ENCODE assay signal across 8 mouse cellular contexts in the genomic region with DNA sequence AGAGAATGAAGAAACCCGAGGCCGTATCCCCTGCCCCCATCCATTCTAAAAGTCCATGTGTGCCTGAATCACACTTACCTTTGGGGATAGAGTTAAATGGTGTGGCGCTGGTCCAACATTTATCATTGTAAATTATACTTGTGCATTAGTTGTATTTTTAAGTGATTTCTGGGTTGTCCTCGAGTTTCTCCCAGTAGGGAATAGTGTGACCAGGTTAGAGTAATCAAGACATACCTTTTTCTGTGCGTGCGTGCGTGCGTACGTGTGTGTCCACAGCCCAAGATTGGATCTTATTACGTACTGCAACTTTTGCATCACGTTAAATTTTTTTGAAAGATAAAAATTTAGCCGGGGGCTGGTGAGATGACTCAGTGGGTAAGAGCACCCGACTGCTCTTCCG. TPM values are rescaled to one million over a fixed set of nuclear protein-coding genes. Genes with fewer than 3 reads are reported as not detected.
DNase-seq lines count a peak whose midpoint lies in the region; ATAC-seq and TF ChIP-seq lines count a peak whose summit lies in the region.

No protein-coding gene starts in this region.

- H3K36me3 ChIP-seq in heart, embryonic 14.5 days (ENCODE audit: control insufficient read depth, insufficient read depth, low read length) = peaks cover 31% of the 10 kb centered on the region
- peaks cover 62% of the 10 kb centered on the region for H3K36me3 ChIP-seq in G1E (replicated peaks)
- H3K36me3 ChIP-seq in heart, embryonic 16.5 days (ENCODE audit: control insufficient read depth, insufficient read depth) = peaks cover 8% of the 10 kb centered on the region
- peaks cover 6% of the 10 kb centered on the region; the same call in 1 of the 2 replicates for H3K36me3 ChIP-seq in macrophage (ENCODE audit: inconsistent target)

- peaks cover 71% of the 10 kb centered on the region for H3K79me2 ChIP-seq in macrophage (ENCODE audit: inconsistent target)

- no peak for TF ChIP-seq CTCF in G1E (IDR thresholded peaks at IDR 0.05; ENCODE audit: low read depth, low read length)

- ATAC-seq in heart, embryonic 14.5 days (ENCODE audit: insufficient number of reproducible peaks, insufficient read depth, low FRiP score, low read depth) = no peak
- ATAC-seq in G1E (ENCODE audit: extremely low read depth, insufficient number of reproducible peaks, low FRiP score, poor library complexity, severe bottlenecking) = no peak
- no peak for ATAC-seq in heart, embryonic 16.5 days (replicated peaks; ENCODE audit: extremely low read depth, insufficient read depth, low FRiP score)
- ATAC-seq in erythroid progenitor cell, adult 5-6 weeks (replicated peaks; ENCODE audit: low FRiP score, poor library complexity, severe bottlenecking) = no peak
- no peak for ATAC-seq in activated CD4-positive, CD25-positive, alpha-beta regulatory T cell, adult 4 months

- no peaks in the 10 kb centered on the region for H3K9me3 ChIP-seq in heart, embryonic 14.5 days (ENCODE audit: control insufficient read depth, low read length)
- H3K9me3 ChIP-seq in G1E (replicated peaks) = no peaks in the 10 kb centered on the region
- H3K9me3 ChIP-seq in heart, embryonic 16.5 days (replicated peaks; ENCODE audit: control insufficient read depth, low read length) = no peaks in the 10 kb centered on the region

- no peak for DNase-seq in heart, postnatal 14 days
- no peak for DNase-seq in G1E (ENCODE audit: low spot score)
- no peak for DNase-seq in urinary bladder, postnatal 14 days (ENCODE audit: low spot score)

- 46% methylated on average over 14 of the region's 14 CpGs for WGBS in heart, embryonic 14.5 days
- 47% methylated on average over 14 of the region's 14 CpGs for WGBS in heart, embryonic 16.5 days
- WGBS in macrophage (ENCODE audit: missing documents) = 46% methylated on average over 14 of the region's 14 CpGs

- H3K9ac ChIP-seq in heart, embryonic 14.5 days (ENCODE audit: low read length) = peak overlapping the region; percentile 78
- peak overlapping the region; percentile 81 for H3K9ac ChIP-seq in heart, embryonic 16.5 days (ENCODE audit: low read length)

- H3K4me3 ChIP-seq in heart, embryonic 14.5 days (ENCODE audit: control insufficient read depth in 1 of 2, insufficient read depth in 1 of 2, low read depth in 1 of 2, low read length in 2 of 2) = peak overlapping the region; percentile 57 to 93
- H3K4me3 ChIP-seq in G1E (ENCODE audit: low read depth, low read length) (peak overlapping the region; percentile 98), macrophage (ENCODE audit: inconsistent target) (peak overlapping the region; percentile 79)
- peak overlapping the region; percentile 67 for H3K4me3 ChIP-seq in heart, embryonic 16.5 days (ENCODE audit: low read length)

- H3K4me1 ChIP-seq in heart, embryonic 14.5 days (ENCODE audit: control insufficient read depth in 2 of 2, insufficient read depth in 2 of 2, low read length in 2 of 2) = peaks cover 2 to 31% of the 10 kb centered on the region in 2 experiments
- H3K4me1 ChIP-seq in G1E (ENCODE audit: insufficient read depth, low read depth, low read length) = peaks cover 44% of the 10 kb centered on the region
- peaks cover 23% of the 10 kb centered on the region for H3K4me1 ChIP-seq in heart, embryonic 16.5 days (ENCODE audit: control insufficient read depth, insufficient read depth, low read length)

- no peaks in the 10 kb centered on the region for H3K27me3 ChIP-seq in heart, embryonic 14.5 days (ENCODE audit: control insufficient read depth, insufficient read depth, low read length)
- no peaks in the 10 kb centered on the region for H3K27me3 ChIP-seq in G1E (ENCODE audit: insufficient read depth, low read length)
- no peaks in the 10 kb centered on the region for H3K27me3 ChIP-seq in heart, embryonic 16.5 days (ENCODE audit: control insufficient read depth, insufficient read depth, low read length)

- H3K4me2 ChIP-seq in heart, embryonic 14.5 days (ENCODE audit: low read length) = peak overlapping the region; percentile 91
- H3K4me2 ChIP-seq in heart, embryonic 16.5 days (ENCODE audit: low read depth, low read length) = peak overlapping the region; percentile 70

- intact Hi-C loops in heart, postnatal 14 days (cut with DNase I) = loop anchor here (5.0 kb wide), 1 partner anchor 271 kb away; no protein-coding TSS in a partner anchor

- H3K27ac ChIP-seq in heart, embryonic 14.5 days (replicated peaks in 1 of 2; ENCODE audit: control insufficient read depth in 1 of 2, insufficient read depth in 1 of 2, low read depth in 2 of 2, low read length in 2 of 2) = peak overlapping the region; percentile 97 to 98
- H3K27ac ChIP-seq in heart, embryonic 16.5 days (ENCODE audit: low read length) = peak overlapping the region; percentile 98
- H3K27ac ChIP-seq in macrophage = peak overlapping the region; percentile 98

RNA-seq across cellular contexts. Expression of a gene that starts 0.8 kb away (rescaled TPM):
- 45.5 and 48.1 TPM in 2 replicates for polyA plus RNA-seq in heart, embryonic 14.5 days (2014; fragmentation: Nextera tagmentation; extraction: Ambion mirVana)
- 10 to 100 TPM; 20.7 to 20.9 TPM for total RNA-seq in heart, postnatal 14 days (2021)
- total RNA-seq in G1E (2014; fragmentation: Nextera tagmentation) (12.0 and 15.3 TPM in 2 replicates), G1E (2017) (57.2 and 77.1 TPM in 2 replicates)
- polyA plus RNA-seq in G1E (2012) (2.3 and 2.8 TPM in 2 replicates), macrophage (2018) (45.1 to 98.1 TPM (median 63.4 TPM) in 3 replicates)
- 36.9 and 41.7 TPM in 2 replicates for polyA plus RNA-seq in heart, embryonic 16.5 days (2015; fragmentation: Nextera tagmentation; extraction: Ambion mirVana)
- total RNA-seq in macrophage (2018; cell fraction: chromatin; rRNA removed) = 10 to 100 TPM in 14 of 26 experiments, 1 to 10 TPM in 12; 1.3 to 30.9 (median 12.2) TPM
- 10 to 100 TPM; 35.0 to 63.2 (median 45.2) TPM for total RNA-seq in macrophage (2018; cell fraction: cytosol; rRNA removed)
- 10 to 100 TPM in 17 of 26 experiments, 1 to 10 TPM in 9; 4.9 to 27.8 (median 11.8) TPM for total RNA-seq in macrophage (2018; cell fraction: nucleus; rRNA removed)
- total RNA-seq in erythroid progenitor cell, adult 5-6 weeks (2015; ENCODE audit: low replicate concordance) = 11.5 and 16.8 TPM in 2 replicates
- total RNA-seq in erythroid progenitor cell, adult 5-6 weeks (2017; ENCODE audit: low replicate concordance) = 16.3 and 23.0 TPM in 2 replicates
- 100 to 1,000 TPM; 117 TPM for polyA plus RNA-seq in activated CD4-positive, CD25-positive, alpha-beta regulatory T cell, adult 4 months (2017; shearing (Covaris generic))

RNA-seq across cellular contexts. Expression of a gene that starts 1.1 kb away (rescaled TPM):
- 256 and 263 TPM in 2 replicates for polyA plus RNA-seq in heart, embryonic 14.5 days (2014; fragmentation: Nextera tagmentation; extraction: Ambion mirVana)
- total RNA-seq in heart, postnatal 14 days (2021) = 100 to 1,000 TPM in 1 of 2 experiments, 10 to 100 TPM in 1; 82.5 to 105 TPM
- total RNA-seq in G1E (2014; fragmentation: Nextera tagmentation) = 223 and 238 TPM in 2 replicates
- total RNA-seq in G1E (2017) = 120 and 127 TPM in 2 replicates
- 64.7 and 74.1 TPM in 2 replicates for polyA plus RNA-seq in G1E (2012)
- polyA plus RNA-seq in heart, embryonic 16.5 days (2015; fragmentation: Nextera tagmentation; extraction: Ambion mirVana) = 259 and 291 TPM in 2 replicates
- total RNA-seq in macrophage (2018; cell fraction: chromatin; rRNA removed) = 10 to 100 TPM; 22.3 to 88.2 (median 54.0) TPM
- total RNA-seq in macrophage (2018; cell fraction: cytosol; rRNA removed) = 10 to 100 TPM; 41.6 to 71.5 (median 56.7) TPM
- total RNA-seq in macrophage (2018; cell fraction: nucleus; rRNA removed) = 10 to 100 TPM; 23.9 to 80.2 (median 44.0) TPM
- 32.9 to 76.1 TPM (median 53.5 TPM) in 3 replicates for polyA plus RNA-seq in macrophage (2018)
- total RNA-seq in erythroid progenitor cell, adult 5-6 weeks (2015; ENCODE audit: low replicate concordance) = 177 and 270 TPM in 2 replicates
- total RNA-seq in erythroid progenitor cell, adult 5-6 weeks (2017; ENCODE audit: low replicate concordance) = 159 and 296 TPM in 2 replicates
- 100 to 1,000 TPM; 309 to 413 TPM for polyA plus RNA-seq in activated CD4-positive, CD25-positive, alpha-beta regulatory T cell, adult 4 months (2017; shearing (Covaris generic))

RNA-seq across cellular contexts. Expression of a gene that starts 41.6 kb away (rescaled TPM):
- 9.0 TPM in 2 replicates for polyA plus RNA-seq in heart, embryonic 14.5 days (2014; fragmentation: Nextera tagmentation; extraction: Ambion mirVana)
- 1 to 10 TPM; 4.4 to 4.7 TPM for total RNA-seq in heart, postnatal 14 days (2021)
- total RNA-seq in G1E (2014; fragmentation: Nextera tagmentation) (not detected in 2 replicates), G1E (2017) (0.64 and 0.87 TPM in 2 replicates)
- polyA plus RNA-seq in G1E (2012) (0.14 and 0.17 TPM in 2 replicates), macrophage (2018) (2.0 to 3.6 TPM (median 3.3 TPM) in 3 replicates)
- polyA plus RNA-seq in heart, embryonic 16.5 days (2015; fragmentation: Nextera tagmentation; extraction: Ambion mirVana) = 10.1 and 11.3 TPM in 2 replicates
- 10 to 100 TPM in 1 of 26 experiments, 1 to 10 TPM in 18, under 1 TPM in 6, not detected in 1; 0.48 to 25.4 (median 2.1) TPM for total RNA-seq in macrophage (2018; cell fraction: chromatin; rRNA removed)
- 1 to 10 TPM in 25 of 26 experiments, under 1 TPM in 1; 0.61 to 8.0 (median 3.0) TPM for total RNA-seq in macrophage (2018; cell fraction: cytosol; rRNA removed)
- total RNA-seq in macrophage (2018; cell fraction: nucleus; rRNA removed) = 10 to 100 TPM in 1 of 26 experiments, 1 to 10 TPM in 23, under 1 TPM in 2; 0.36 to 21.3 (median 2.9) TPM
- 1.7 and 6.1 TPM in 2 replicates for total RNA-seq in erythroid progenitor cell, adult 5-6 weeks (2015; ENCODE audit: low replicate concordance)
- total RNA-seq in erythroid progenitor cell, adult 5-6 weeks (2017; ENCODE audit: low replicate concordance) = 0.98 and 4.6 TPM in 2 replicates
- 1 to 10 TPM; 4.4 to 5.3 TPM for polyA plus RNA-seq in activated CD4-positive, CD25-positive, alpha-beta regulatory T cell, adult 4 months (2017; shearing (Covaris generic))

RNA-seq across cellular contexts. Expression of a gene that starts 48.9 kb away (rescaled TPM):
- polyA plus RNA-seq in heart, embryonic 14.5 days (2014; fragmentation: Nextera tagmentation; extraction: Ambion mirVana) = 1.6 and 1.8 TPM in 2 replicates
- total RNA-seq in heart, postnatal 14 days (2021) = 10 to 100 TPM; 11.4 to 12.5 TPM
- total RNA-seq in G1E (2014; fragmentation: Nextera tagmentation) (17.2 and 18.7 TPM in 2 replicates), G1E (2017) (2.1 TPM in 2 replicates)
- polyA plus RNA-seq in G1E (2012) (6.1 and 6.9 TPM in 2 replicates), macrophage (2018) (0.06 TPM in 1 of 3 replicates, not detected in the others)
- 1.8 and 1.9 TPM in 2 replicates for polyA plus RNA-seq in heart, embryonic 16.5 days (2015; fragmentation: Nextera tagmentation; extraction: Ambion mirVana)
- total RNA-seq in macrophage (2018; cell fraction: chromatin; rRNA removed) = 1 to 10 TPM in 2 of 26 experiments, under 1 TPM in 2, not detected in 22; 0.62 to 1.3 (median 1.0) TPM
- total RNA-seq in macrophage (2018; cell fraction: cytosol; rRNA removed) = under 1 TPM in 7 of 26 experiments, not detected in 19; 0.05 to 0.24 (median 0.07) TPM
- 1 to 10 TPM in 2 of 26 experiments, under 1 TPM in 4, not detected in 20; 0.28 to 1.1 (median 0.42) TPM for total RNA-seq in macrophage (2018; cell fraction: nucleus; rRNA removed)
- total RNA-seq in erythroid progenitor cell, adult 5-6 weeks (2015; ENCODE audit: low replicate concordance) = not detected in 2 replicates
- not detected in 2 replicates for total RNA-seq in erythroid progenitor cell, adult 5-6 weeks (2017; ENCODE audit: low replicate concordance)
- under 1 TPM; 0.46 to 0.48 TPM for polyA plus RNA-seq in activated CD4-positive, CD25-positive, alpha-beta regulatory T cell, adult 4 months (2017; shearing (Covaris generic))

Comparison
In these comparisons a context has a peak if more than half of its experiments do, and no peak if none do; other contexts are left out.
1. RNA of a gene that starts 0.8 kb away (polyA plus RNA-seq): 117 TPM in activated CD4-positive, CD25-positive, alpha-beta regulatory T cell, adult 4 months, 45.1 to 98.1 TPM in macrophage, 45.5 to 48.1 TPM in heart, embryonic 14.5 days and 36.9 to 41.7 TPM in heart, embryonic 16.5 days; 2.3 to 2.8 TPM in G1E; every median in the first group is over 10 times any median in the second.
2. Peak in every context shown above with its lines, with median percentiles within 50 percentile points of each other: H3K27ac ChIP-seq and H3K4me3 ChIP-seq.